Mouse (Mus musculus) gonadal fat pad, adult 2 months (tissue): Measurements from ENCODE around the gene Hoxa7. TPM values are rescaled to one million over a fixed set of nuclear protein-coding genes. Genes with fewer than 3 reads are reported as not detected.

Experiments
- DNase-seq: peaks from one replicate; pipeline ENCODE4 v3.0.0-alpha.2; 2012; ENCODE audit warnings: low read depth
- polyA plus RNA-seq: library from polyadenylated mRNA; depleted of rRNA; stranded (reverse); fragments of >200 nt; gene quantifications from 2 replicates; pipeline ENCODE4 v1.2.3, GENCODE M21; 2012; rRNA removed

Gene Hoxa7
- 13.2 and 20.4 TPM in 2 replicates for polyA plus RNA-seq

DNA sequence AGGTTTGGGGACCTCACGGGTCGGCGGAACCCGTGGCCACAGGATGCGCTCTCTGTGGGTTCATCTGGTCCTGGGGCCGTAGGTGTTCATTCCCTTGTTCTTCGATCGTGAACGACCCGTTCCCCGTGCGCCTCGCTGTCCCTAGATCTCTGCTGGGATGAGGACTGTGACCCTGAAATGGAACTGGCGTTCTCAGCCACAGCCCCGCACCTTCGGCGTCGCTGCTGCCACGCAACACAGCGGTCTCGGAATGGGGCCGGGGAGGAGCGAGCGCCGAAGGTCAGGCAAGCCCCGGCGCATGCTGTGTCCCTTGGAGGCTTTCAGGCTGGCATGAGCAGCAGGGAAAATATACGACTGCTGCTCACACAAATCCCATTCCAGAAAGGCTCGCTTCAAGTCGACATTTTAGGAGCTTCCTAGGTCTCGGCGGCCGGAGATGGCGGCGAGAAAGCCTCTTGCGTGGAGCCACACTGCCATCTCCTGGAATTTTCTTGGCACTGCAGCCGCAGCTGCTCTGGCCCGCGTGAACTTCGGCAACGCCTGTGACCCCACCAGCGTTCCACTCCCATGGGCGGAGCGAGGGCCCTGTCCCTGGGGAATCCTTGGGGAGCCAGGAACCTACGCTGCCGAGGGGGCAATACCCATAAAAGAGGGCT, at the start of gene Hoxa7:
Hoxa7 (minus strand) TSS at position 518 of the 656 bp plus-strand sequence.
- no peak for DNase-seq

DNA sequence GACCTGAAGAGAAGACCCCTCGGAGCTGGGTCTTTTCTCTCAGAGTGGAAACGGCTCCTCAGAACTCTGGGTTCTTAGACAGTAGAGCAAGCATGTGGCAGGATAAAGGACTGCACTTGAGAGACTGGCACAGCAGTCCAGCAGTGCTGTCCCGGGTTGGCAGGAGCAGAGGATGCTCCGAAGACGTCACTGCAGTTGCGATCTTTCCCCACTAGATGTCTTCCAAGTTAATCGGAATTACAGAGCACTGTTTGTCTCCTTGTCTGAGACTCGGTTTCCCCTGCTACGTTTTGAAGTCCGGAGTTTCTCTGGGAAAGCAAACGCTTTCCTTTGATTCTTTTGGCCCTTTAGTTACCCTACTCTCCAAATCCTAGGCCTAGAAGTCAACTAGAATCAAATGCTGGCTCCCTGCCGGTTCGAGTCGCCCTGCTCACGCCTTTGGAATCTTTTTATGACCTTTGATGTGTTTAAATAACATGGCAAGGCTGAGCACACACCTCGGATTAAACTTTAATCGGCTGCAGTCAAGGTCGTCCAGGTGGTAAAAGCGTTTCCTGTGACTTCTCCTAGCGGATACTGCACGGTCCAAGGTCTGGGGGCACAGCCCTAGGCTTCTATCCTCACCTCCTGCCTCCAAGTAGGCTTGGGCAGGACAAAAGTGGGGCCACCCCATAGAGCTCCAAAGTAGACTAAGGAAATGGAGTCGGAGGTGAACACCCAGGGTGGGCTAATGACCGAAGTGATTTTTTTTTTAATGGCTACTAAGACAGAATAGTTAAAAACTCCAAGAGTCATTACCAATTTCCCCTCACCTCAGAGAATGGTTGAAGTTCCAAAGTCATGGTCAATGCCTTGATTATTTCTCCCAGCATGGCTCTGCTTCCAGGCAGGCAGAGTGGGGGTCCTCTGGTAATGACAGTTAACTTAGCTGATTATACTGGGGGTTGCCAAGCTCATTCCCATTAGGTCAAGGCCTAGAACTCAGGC, 49.1 kb upstream of the Hoxa7 start:
- DNase-seq: no peak

DNA sequence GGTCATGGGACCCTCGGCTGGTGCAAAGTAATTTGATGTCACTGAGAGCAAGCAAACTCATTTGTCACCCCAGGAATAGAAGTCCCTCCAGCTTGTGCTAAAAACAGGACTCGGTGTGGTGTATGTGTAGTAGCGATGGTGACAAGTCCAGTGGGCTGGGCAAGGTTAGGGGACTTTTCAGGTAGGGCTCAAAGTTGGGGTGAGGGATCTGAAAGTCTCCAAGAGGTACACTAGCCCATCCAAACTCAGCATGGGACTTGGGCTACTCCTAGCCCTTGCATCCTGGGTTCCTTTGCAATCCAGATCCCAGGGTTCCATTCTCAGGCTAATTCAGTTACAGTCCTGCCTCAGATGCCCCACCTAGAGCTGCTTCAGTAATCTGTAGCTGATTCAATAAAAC, 47.1 kb upstream of the Hoxa7 start:
- DNase-seq: no peak

DNA sequence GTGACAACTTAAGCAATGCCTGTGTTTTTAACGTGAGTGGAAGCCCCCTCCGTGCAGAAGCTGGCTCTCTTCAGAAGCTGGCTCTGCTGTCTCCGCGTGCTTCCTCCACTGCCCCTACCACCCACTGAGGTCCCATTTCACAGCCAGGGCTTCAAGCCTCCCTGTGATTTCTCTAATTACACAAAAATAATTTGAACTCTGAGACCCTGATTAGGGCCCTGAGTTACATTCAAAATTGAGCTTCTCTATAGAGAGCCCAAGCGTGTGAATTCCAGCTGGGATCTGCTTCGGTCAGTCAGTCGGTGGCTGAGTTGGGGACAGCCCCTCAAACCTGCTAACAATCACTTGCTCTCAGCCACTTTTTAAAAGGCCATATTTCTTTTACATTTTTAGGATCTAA, 46.7 kb upstream of the Hoxa7 start:
- no peak for DNase-seq

DNA sequence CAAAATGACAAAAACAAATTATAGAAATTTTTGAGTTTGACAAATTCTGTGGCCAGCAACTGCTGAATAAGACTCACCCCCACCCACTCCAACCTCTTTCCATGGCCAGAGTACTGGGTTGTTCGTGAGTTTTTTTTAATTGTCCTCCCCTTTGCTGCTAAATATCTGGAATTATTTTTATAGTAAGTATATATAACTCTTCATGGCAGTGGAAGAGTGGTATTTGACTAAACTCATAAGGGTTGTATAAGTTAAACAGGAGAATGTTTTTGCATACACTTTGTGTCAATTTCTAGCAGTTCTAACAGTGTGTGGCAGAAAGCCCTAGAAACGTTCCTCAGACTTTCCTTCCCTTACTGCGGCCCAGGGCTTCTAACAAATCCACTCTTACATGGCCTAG, 46.0 kb upstream of the Hoxa7 start:
- no peak for DNase-seq

DNA sequence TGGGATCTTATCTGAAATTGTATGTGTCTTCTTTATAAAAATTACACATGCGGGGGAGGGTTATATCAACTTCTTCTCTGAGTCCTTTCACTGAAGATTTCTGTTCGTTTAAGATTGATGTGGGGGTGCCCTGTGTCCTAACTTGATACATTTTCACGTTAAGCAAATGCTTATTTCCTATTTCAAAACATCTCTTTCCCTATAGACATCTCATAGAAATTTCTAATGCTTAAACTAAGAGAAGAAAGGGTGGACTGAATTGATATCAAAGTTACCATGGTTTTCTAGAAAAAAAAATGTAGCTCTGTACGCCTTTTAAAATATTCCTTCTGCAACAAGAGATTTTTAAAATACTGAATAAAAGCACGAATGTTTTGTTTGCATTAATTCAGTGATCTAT, 45.6 kb upstream of the Hoxa7 start:
- no peak for DNase-seq

DNA sequence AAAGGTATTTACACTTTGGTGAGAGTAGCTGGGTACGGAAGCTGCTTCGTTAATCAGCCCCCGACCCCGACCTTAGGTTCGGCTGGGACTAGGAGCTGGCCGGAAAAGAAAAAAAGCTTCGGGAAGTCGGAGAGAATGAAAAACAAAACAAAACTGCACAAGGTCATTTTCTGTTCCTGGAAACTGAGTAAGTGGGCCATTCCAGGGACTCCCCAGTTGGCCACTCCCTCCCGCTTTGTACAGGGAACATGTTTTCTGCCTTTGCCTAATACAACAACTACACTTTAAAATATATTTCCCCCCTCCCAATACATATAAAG, 45.0 kb upstream of the Hoxa7 start:
- DNase-seq: no peak

DNA sequence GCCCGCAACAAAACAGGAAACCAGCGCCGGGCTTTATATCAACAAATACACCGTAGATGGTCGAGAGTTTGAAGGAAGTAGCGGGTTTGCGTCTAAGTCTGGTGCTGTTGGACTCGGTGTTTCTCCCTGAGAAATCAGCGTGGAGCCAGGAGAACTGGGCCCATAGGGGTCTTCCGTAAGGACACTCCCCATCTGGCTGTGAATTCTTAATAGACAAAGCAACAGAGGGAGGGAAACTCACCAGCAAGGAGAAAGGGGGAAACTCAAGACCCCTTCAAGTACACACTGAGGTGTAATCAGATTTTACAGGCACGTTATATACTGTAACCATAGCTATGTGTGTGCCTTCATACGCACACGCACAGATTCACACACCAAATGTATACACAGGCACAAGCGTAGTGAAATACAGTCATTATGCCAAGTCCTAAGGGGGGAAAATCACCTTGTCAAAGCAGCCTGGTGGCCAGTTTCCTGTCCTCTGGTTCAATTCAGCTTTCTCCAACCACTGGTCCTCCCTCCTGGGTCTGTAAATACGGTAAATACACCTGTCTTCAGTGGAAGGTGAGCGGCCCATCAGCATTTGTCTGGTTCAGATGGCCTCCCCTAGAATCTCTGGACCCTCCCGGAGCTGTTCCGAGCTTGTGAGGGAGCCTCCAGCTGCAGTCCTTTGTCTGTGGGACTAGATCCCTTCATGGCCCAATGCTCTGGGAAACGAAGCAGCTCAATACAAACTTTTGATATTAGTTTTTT, 44.4 kb upstream of the Hoxa7 start:
- DNase-seq: no peak

DNA sequence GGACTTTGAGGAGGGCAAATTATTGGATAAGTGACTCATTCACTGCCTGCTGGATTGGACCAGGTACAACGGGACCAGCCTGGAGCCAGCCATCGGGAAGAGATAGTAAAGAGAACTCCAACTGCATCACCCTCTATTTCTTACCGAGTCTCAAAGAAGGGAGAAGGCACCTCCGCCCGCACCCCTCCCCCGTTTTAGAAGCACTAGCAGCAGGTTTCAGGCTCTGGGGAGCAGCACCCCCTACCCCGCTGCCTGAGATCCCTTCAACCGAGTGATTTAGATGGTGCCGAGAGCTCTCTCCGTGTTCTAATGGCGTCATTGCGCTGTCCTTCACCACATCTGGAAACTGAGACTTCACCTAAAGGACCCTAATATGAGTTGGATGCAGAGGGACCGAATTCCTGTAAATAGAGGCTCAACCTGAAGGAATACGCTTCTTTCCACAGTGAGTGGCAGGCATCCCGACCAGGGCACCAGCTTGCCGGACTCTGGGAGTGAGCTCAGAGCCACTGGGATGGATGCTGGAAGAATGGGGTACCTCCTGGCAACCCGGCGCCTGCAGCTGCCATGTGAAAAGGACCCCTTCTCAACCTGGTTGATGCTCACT, 43.8 kb upstream of the Hoxa7 start:
- no peak for DNase-seq

DNA sequence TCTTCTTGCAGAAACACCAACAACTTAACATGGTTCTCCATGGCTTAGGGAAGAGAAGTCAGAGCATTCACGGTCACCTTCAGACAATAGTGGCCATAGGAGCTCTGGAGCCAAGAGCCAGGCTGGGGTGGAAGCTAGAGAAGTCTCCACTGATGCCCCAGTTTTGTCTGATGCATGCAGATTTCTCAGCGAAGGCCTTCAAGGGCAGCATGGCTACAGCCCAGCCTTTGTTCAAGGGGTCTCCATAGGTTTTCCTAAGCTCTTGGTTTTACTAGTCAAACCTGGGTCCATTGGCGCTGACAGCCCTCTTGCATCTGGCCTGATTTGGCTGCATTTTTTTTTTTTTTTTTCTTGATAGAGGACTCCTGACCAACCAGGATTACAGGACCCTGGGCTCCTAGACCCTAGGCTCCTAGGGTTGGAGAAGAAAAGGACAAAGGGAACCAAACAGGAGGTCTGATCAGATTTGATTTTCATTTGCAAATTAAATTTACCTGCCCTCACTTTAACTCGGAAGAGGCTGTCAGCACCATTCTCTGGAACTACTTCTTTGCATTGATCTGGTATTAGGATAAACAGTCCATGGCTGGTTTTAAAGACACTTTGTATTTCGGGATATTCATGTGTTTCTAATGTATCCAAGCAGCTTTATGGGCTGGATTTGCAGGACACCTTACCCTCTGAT, 42.6 kb upstream of the Hoxa7 start:
- no peak for DNase-seq

DNA sequence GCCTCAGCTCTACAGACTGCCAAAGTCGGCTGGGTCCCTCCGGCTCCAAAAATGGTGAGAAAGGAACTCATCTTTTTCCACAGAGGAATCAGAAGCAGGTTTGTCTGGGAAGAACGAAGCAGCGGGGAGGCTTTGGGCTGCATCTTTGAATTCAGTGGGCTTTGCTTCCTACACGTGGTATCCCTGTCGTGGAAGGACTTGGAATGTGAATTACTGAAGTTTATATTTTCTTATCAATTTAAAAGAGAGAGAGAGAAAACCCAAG, 41.6 kb upstream of the Hoxa7 start:
- no peak for DNase-seq

DNA sequence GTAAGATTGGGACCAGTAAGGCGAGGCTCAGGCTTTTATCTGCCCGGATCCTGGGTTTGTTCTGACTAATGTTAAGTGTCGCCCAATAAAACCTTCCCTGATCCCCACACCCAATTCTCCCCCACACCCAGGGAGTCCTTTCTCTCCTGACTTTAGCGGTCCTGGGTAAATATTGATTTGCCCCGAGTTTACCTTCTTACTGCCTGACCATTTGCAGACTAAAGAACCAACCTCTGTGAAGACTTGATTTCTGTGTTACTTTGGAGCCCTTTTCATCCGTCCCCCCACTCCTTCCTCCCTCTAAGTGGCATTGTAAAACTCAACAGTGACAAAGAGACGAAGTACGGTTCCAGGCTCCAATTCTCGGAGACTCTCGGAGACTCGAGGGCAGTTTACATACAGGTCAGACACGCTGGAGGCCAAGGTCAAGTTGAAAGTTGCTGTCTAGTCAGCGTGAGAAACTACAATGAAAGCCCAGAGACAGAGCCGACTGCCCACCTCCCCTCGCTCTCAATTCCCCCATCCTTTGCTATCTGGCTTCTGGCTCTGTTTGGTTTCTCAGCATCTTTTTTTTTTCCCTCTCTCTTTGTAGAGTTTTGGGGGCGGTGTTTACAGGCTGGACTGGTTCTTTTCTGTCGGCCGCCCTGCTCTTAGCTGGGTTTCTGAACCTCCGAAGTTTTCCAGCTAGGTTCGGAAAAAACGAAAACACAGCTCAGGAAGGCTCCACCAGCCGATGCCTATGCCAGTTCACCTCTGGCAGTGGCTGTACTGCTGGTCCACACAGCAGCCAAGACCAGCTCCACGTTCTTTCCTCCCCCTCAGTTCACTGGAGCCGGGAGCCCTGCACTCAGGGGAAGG, 41.0 kb upstream of the Hoxa7 start:
- no peak for DNase-seq

DNA sequence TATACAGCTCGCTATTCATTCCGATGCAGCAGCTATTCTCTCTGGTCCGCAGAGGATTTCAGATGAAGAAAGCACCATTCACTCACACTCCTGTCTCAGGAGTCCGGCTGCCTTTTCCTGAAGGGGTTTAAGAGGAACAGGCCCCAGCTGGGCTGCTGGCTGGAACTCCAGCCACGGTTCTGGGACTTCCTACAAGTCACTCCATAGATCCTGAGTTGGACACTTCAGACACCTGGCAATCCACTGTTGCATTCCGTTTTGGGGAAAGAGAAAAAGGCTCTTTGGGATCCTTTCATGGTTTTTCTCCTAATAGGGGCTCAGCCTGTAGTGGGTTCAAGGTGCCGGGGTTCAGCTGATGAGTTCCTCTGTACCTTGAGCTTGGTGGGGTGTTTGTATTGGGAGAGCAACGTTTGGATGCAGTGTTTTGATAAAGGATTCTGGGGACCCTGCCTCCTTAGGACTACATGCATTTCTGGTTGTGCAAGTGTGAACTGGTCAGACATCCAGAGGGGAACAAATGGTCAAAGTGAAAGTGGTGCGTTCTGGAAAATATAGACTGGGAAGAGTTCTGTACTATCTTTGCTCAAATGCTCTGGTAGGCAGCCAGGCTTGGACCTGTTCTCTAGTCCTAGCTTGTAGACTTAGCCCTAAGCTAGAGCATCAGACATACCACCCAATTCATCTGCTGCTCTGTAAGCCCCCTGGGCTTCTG, 40.3 kb upstream of the Hoxa7 start:
- no peak for DNase-seq

DNA sequence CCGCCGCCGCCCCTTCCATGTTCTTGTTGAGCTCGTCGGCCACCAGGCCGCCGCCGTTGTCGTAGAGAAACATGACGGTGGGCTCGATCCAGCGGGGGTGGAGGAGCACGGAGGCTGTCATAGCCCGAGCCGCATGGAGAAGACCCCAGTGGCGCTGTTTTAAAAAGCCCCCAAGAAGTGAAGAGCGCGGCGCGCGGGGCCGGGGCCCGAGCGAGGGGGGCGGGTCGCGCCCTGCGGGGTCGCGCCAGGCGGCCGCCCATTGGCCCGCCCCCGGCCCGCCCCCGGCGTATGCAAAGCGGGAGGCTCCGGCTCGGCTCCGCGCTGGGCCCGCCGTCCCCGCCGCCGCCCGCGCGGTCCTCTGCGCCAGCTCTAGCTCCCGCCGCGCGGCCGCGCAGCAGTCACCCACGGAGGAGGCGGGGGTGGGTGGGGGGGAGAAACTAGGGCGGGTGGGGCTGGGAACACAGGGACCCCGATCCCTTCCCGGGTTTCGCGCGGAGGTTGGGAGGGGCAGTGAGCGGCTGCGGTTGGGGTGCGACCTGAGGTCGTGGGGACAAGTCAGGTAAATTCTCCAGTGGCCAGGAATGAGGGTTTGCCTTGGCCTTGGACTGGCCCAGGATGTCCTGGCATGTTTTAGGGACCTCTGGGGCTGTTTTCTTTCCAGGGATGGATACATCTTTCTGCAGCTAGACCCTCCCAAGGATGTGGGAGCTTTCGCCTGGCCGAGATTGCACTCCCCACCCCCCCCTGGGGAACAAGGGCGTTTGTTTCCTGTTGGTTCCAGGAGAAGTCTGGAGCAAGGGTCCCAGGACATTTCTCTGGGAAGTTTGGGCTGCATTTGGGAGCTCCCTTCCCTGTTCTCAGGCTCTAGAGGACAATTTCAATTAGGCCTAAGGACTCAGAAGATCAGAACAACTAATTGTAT, 39.3 kb upstream of the Hoxa7 start, which contains the start of gene Hoxa13:
Hoxa13 (minus strand) TSS at position 227 of the 922 bp plus-strand sequence.
- no peak for DNase-seq

DNA sequence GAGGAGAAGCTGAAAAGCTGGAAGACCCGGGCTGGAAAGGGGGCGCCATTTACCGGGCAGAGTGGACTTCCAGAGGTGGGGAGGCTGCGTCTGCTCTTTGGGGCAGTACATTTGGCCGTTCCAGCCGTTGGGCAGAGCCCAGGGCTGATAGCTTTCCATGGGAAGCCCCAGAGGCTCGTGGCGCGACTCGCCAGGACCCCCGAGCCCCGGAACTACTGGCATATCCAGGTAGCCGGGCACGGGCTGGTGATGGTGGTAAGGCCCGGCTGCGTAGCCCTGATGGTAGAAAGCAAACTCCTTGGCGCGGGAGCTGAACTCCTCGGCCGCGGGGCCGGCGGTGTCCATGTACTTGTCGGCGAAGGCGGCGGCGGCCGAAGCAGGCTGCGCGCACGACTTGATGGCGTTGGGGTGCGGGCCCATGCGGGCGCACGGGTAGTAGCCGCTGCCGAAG, 38.2 kb upstream of the Hoxa7 start:
- DNase-seq: no peak

DNA sequence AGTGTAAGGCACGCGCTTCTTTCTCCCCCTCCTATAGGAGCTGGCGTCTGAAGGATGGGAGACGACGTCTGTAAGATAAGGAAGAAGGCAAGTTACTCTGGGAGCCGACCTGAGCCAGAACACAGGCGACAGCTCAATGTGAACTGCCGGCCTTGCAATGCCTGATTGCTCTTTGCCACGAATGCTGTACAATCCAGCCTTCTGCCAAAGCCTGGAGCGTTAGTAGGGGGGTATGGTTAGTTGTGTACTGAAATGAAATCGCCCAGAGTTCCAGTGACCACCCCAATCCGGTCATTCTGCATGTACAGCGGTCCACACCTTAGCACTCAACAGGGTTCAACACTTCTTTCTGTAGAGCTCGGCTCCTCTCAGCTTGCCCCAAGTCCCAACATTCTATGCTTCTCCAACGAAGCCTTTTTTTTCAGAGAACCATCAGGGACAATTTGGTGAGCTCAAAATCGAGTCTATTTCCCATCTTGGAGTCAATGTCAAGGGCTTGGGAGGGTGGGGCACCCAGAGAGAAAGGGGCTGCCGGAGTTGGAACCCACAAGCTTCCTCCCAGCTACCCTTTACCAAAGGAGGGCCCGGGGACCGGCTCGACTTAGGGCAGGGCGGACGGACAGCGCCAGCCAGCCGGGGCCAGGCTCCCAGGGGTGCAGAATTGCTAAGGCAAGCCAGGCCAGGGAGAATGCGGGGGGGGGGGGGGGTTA, 37.6 kb upstream of the Hoxa7 start:
- no peak for DNase-seq

DNA sequence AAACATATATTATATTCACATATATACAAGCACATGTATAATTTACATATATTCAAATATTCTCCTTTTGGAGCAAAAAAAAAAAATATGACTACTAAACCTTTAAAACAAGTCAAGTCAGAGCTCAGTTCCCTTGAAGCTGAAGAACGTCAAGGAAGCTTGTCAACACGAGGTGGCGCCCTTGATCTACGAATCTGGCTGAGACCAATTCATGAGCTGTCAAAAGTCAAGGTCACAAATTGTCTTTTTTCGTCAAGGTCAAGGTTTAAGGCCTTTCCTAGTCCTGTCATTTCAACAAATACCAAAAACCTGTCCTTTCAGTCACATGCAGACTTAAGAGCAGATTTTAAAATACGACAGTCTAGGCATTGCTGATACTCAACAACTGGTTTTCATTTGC, 35.3 kb upstream of the Hoxa7 start:
- DNase-seq: no peak
